13 mouse cellular contexts compared by ENCODE assay signal in genomic region chr11:53306965-53307364, GRCm38 (mm10). TPM values are rescaled to one million over a fixed set of nuclear protein-coding genes. Genes with fewer than 3 reads are reported as not detected.
DNase-seq lines count a peak whose midpoint lies in the region; ATAC-seq and TF ChIP-seq lines count a peak whose summit lies in the region.
"Had no signal": no experiment of that assay in that cellular context is flagged by ENCODE, and none has a peak within 500 bp of the region (broad histone marks: within the 10 kb centered on the region; RNA-seq: fewer than 3 reads in every experiment).

No protein-coding gene starts in this region.

- H3K36me3 ChIP-seq in forebrain, postnatal 0 days (ENCODE audit: insufficient read depth) = no peaks in the 10 kb centered on the region
- H3K36me3 ChIP-seq in forebrain, embryonic 11.5 days (ENCODE audit: control insufficient read depth, insufficient read depth, low read length) = no peaks in the 10 kb centered on the region
- H3K36me3 ChIP-seq in kidney, adult 2 months (ENCODE audit: control insufficient read depth, insufficient read depth, low read length) = no peaks in the 10 kb centered on the region
- H3K36me3 ChIP-seq: hindbrain, embryonic 15.5 days; limb, embryonic 15.5 days had no signal

- peak; percentile 27 for DNase-seq in forebrain, postnatal 0 days
- no peak for DNase-seq in forebrain, embryonic 11.5 days (ENCODE audit: low spot score)
- no peak for DNase-seq in kidney, adult 2 months
- DNase-seq in kidney, adult 8-10 months = no peak
- peak; percentile 70 for DNase-seq in 416B (ENCODE audit: low read depth)
- DNase-seq in adrenal gland, adult (ENCODE audit: inconsistent age in 2 of 2, low spot score in 1 of 2) = no peak
- DNase-seq: right cerebral cortex, postnatal 14 days; thymus, postnatal 25 days had no signal

- no peaks in the 10 kb centered on the region for H3K9me3 ChIP-seq in forebrain, postnatal 0 days (ENCODE audit: low read length)
- H3K9me3 ChIP-seq in forebrain, embryonic 11.5 days (ENCODE audit: control insufficient read depth, low read length) = no peaks in the 10 kb centered on the region
- H3K9me3 ChIP-seq: hindbrain, embryonic 15.5 days; limb, embryonic 15.5 days had no signal

- WGBS in forebrain, postnatal 0 days = 80% methylated on average over 2 of the region's 2 CpGs
- WGBS in forebrain, embryonic 11.5 days = 93% methylated on average over 2 of the region's 2 CpGs
- WGBS in kidney, adult 2 months = 57% methylated on average over 2 of the region's 2 CpGs

- no peak overlapping the region for H3K9ac ChIP-seq in forebrain, postnatal 0 days
- H3K9ac ChIP-seq in forebrain, embryonic 11.5 days (ENCODE audit: low read length) = no peak overlapping the region
- H3K9ac ChIP-seq: hindbrain, embryonic 15.5 days; limb, embryonic 15.5 days had no signal

- TF ChIP-seq CTCF in forebrain, postnatal 0 days (IDR thresholded peaks at IDR 0.05; ENCODE audit: low read depth) = no peak
- no peak for TF ChIP-seq CTCF in kidney, adult 2 months (conservative IDR thresholded peaks at IDR 0.05; ENCODE audit: insufficient read depth, insufficient read length, low read depth, low read length)

- H3K27ac ChIP-seq in forebrain, postnatal 0 days (ENCODE audit: low read depth, low read length) = no peak overlapping the region
- no peak overlapping the region for H3K27ac ChIP-seq in forebrain, embryonic 11.5 days (ENCODE audit: low read depth, low read length)
- H3K27ac ChIP-seq in kidney, adult 2 months (ENCODE audit: insufficient read depth, low read depth, low read length) = peak overlapping the region; percentile 73; the same call in 1 of the 2 replicates
- H3K27ac ChIP-seq: hindbrain, embryonic 15.5 days had no signal

- no peaks in the 10 kb centered on the region for H3K4me1 ChIP-seq in forebrain, postnatal 0 days (ENCODE audit: insufficient read depth)
- H3K4me1 ChIP-seq in forebrain, embryonic 11.5 days (replicated peaks; ENCODE audit: control insufficient read depth, insufficient read depth, low read length) = no peaks in the 10 kb centered on the region; the same call in 1 of the 2 replicates
- H3K4me1 ChIP-seq in kidney, adult 2 months (ENCODE audit: control insufficient read depth, insufficient read depth, low read length) = peaks cover 13% of the 10 kb centered on the region
- H3K4me1 ChIP-seq: hindbrain, embryonic 15.5 days had no signal

- H3K27me3 ChIP-seq in forebrain, postnatal 0 days (ENCODE audit: insufficient read depth, low read length) = no peaks in the 10 kb centered on the region
- H3K27me3 ChIP-seq in forebrain, embryonic 11.5 days (ENCODE audit: control insufficient read depth, insufficient read depth, low read length) = no peaks in the 10 kb centered on the region
- no peaks in the 10 kb centered on the region for H3K27me3 ChIP-seq in kidney, adult 2 months (replicated peaks; ENCODE audit: control insufficient read depth, insufficient read depth, low read length)
- H3K27me3 ChIP-seq: hindbrain, embryonic 15.5 days; limb, embryonic 15.5 days had no signal

- H3K4me2 ChIP-seq in forebrain, postnatal 0 days (ENCODE audit: low read depth) = no peak overlapping the region
- H3K4me2 ChIP-seq in forebrain, embryonic 11.5 days (ENCODE audit: low read depth, low read length, severe bottlenecking) = no peak overlapping the region
- H3K4me2 ChIP-seq: hindbrain, embryonic 15.5 days; limb, embryonic 15.5 days had no signal

- TF ChIP-seq POLR2A in kidney, adult 2 months (IDR thresholded peaks at IDR 0.05; ENCODE audit: low read depth, low read length) = no peak

- ATAC-seq in forebrain, postnatal 0 days = no peak
- ATAC-seq in forebrain, embryonic 11.5 days (replicated peaks; ENCODE audit: low FRiP score) = no peak
- peak; percentile 33; the same call in 1 of the 2 replicates for ATAC-seq in granulocyte monocyte progenitor cell, adult 5-6 weeks (replicated peaks; ENCODE audit: poor library complexity, severe bottlenecking)
- ATAC-seq in megakaryocyte progenitor cell, adult 5-6 weeks (replicated peaks; ENCODE audit: poor library complexity) = no peak
- ATAC-seq: activated CD4-positive, CD25-positive, alpha-beta regulatory T cell, adult 4 months had no signal

- H3K4me3 ChIP-seq in forebrain, postnatal 0 days (ENCODE audit: low read depth, low read length) = no peak overlapping the region
- no peak overlapping the region for H3K4me3 ChIP-seq in forebrain, embryonic 11.5 days (ENCODE audit: low read depth, low read length)
- H3K4me3 ChIP-seq in kidney, adult 2 months (ENCODE audit: insufficient read depth, low read depth, low read length) = no peak overlapping the region
- H3K4me3 ChIP-seq: hindbrain, embryonic 15.5 days; limb, embryonic 15.5 days had no signal

RNA-seq across cellular contexts. Expression of gene Hspa4, which starts 6.7 kb away (rescaled TPM):
- total RNA-seq in forebrain, postnatal 0 days (2014; rRNA removed) = 112 and 138 TPM in 2 replicates
- 42.1 and 46.9 TPM in 2 replicates for polyA plus RNA-seq in forebrain, postnatal 0 days (2015; fragmentation: Nextera tagmentation; extraction: Ambion mirVana)
- 111 and 129 TPM in 2 replicates for polyA plus RNA-seq in forebrain, embryonic 11.5 days (2014; fragmentation: Nextera tagmentation; extraction: Ambion mirVana)
- polyA plus RNA-seq in kidney, adult 2 months (2012; rRNA removed) = 21.1 and 24.8 TPM in 2 replicates
- 120 and 123 TPM in 2 replicates for total RNA-seq in granulocyte monocyte progenitor cell, adult 5-6 weeks (2014; fragmentation: Nextera tagmentation)
- total RNA-seq in granulocyte monocyte progenitor cell, adult 5-6 weeks (2017) = 507 and 516 TPM in 2 replicates
- total RNA-seq in megakaryocyte progenitor cell, adult 5-6 weeks (2015) = 148 and 151 TPM in 2 replicates
- 371 and 490 TPM in 2 replicates for total RNA-seq in megakaryocyte progenitor cell, adult 5-6 weeks (2017)

RNA-seq across cellular contexts. Expression of gene Zcchc10, which starts 17.5 kb away (rescaled TPM):
- total RNA-seq in forebrain, postnatal 0 days (2014; rRNA removed) = 0.86 and 2.8 TPM in 2 replicates
- polyA plus RNA-seq in forebrain, postnatal 0 days (2015; fragmentation: Nextera tagmentation; extraction: Ambion mirVana) = 16.0 and 17.1 TPM in 2 replicates
- polyA plus RNA-seq in forebrain, embryonic 11.5 days (2014; fragmentation: Nextera tagmentation; extraction: Ambion mirVana) = 24.1 and 25.5 TPM in 2 replicates
- 4.9 and 5.0 TPM in 2 replicates for polyA plus RNA-seq in kidney, adult 2 months (2012; rRNA removed)
- 18.5 TPM in 2 replicates for total RNA-seq in granulocyte monocyte progenitor cell, adult 5-6 weeks (2014; fragmentation: Nextera tagmentation)
- total RNA-seq in granulocyte monocyte progenitor cell, adult 5-6 weeks (2017) = 7.4 and 10.3 TPM in 2 replicates
- 25.6 and 30.9 TPM in 2 replicates for total RNA-seq in megakaryocyte progenitor cell, adult 5-6 weeks (2015)
- total RNA-seq in megakaryocyte progenitor cell, adult 5-6 weeks (2017) = 4.7 and 4.8 TPM in 2 replicates

RNA-seq across cellular contexts. Expression of gene Aff4, which starts 43.7 kb away (rescaled TPM):
- total RNA-seq in forebrain, postnatal 0 days (2014; rRNA removed) = 110 and 147 TPM in 2 replicates
- polyA plus RNA-seq in forebrain, postnatal 0 days (2015; fragmentation: Nextera tagmentation; extraction: Ambion mirVana) = 67.0 and 98.5 TPM in 2 replicates
- 46.0 and 49.3 TPM in 2 replicates for polyA plus RNA-seq in forebrain, embryonic 11.5 days (2014; fragmentation: Nextera tagmentation; extraction: Ambion mirVana)
- polyA plus RNA-seq in kidney, adult 2 months (2012; rRNA removed) = 18.0 and 18.7 TPM in 2 replicates
- total RNA-seq in granulocyte monocyte progenitor cell, adult 5-6 weeks (2014; fragmentation: Nextera tagmentation) = 52.9 and 69.9 TPM in 2 replicates
- total RNA-seq in granulocyte monocyte progenitor cell, adult 5-6 weeks (2017) = 42.4 and 95.9 TPM in 2 replicates
- 57.9 and 79.5 TPM in 2 replicates for total RNA-seq in megakaryocyte progenitor cell, adult 5-6 weeks (2015)
- 42.2 and 49.6 TPM in 2 replicates for total RNA-seq in megakaryocyte progenitor cell, adult 5-6 weeks (2017)

Comparison
In these comparisons a context has a peak if more than half of its experiments do, and no peak if none do; other contexts are left out.
1. DNase-seq: peak in forebrain, postnatal 0 days (single experiment) and 416B (single experiment); none in forebrain, embryonic 11.5 days (single experiment), kidney, adult 2 months (single experiment), kidney, adult 8-10 months (0 of 2) and adrenal gland, adult (0 of 2).